Mouse (Mus musculus) midbrain, embryonic 13.5 days (tissue): ENCODE results near the gene Nrros. TPM values are rescaled to one million over a fixed set of nuclear protein-coding genes. Genes with fewer than 3 reads are reported as not detected.

Source experiments
- ATAC-seq: fragments of 200-750 bp; cut with Nextera tagmentation; 2 replicates; pipeline ENCODE4 v1.8.0; 2017; ENCODE audit warnings: mild to moderate bottlenecking, moderate TSS enrichment, moderate library complexity
- H3K27ac ChIP-seq: fragments of 300-500 bp; sonication (generic); 2 replicates; pipeline ENCODE4 v1.5.1; 2015; ENCODE audit warnings: inconsistent platforms, mild to moderate bottlenecking, moderate library complexity
- H3K27me3 ChIP-seq: fragments of 300-500 bp; sonication (generic); 2 replicates; pipeline ENCODE4 v1.6.1; 2015; ENCODE audit warnings: mild to moderate bottlenecking, inconsistent platforms
- H3K36me3 ChIP-seq: fragments of 300-500 bp; sonication (generic); 2 replicates; pipeline ENCODE4 v1.6.1; 2015; ENCODE audit warnings: mild to moderate bottlenecking, inconsistent platforms
- H3K4me1 ChIP-seq: fragments of 300-500 bp; sonication (generic); replicated peaks from 2 replicates; pipeline ENCODE4 v1.6.1; 2015; ENCODE audit warnings: inconsistent platforms
- H3K4me2 ChIP-seq: fragments of 300-500 bp; sonication (generic); replicated peaks from 2 replicates; pipeline ENCODE4 v1.6.1; 2015; ENCODE audit warnings: moderate library complexity, mild to moderate bottlenecking, inconsistent platforms
- H3K4me3 ChIP-seq: fragments of 300-500 bp; sonication (generic); replicated peaks from 2 replicates; pipeline ENCODE4 v1.5.1; 2015; ENCODE audit warnings: mild to moderate bottlenecking, inconsistent platforms
- H3K9ac ChIP-seq: fragments of 300-500 bp; sonication (generic); replicated peaks from 2 replicates; pipeline ENCODE4 v1.6.1; 2015; ENCODE audit warnings: mild to moderate bottlenecking, inconsistent platforms
- H3K9me3 ChIP-seq: fragments of 300-500 bp; sonication (generic); 2 replicates; pipeline ENCODE4 v1.6.1; 2016; ENCODE audit warnings: mild to moderate bottlenecking, inconsistent platforms
- WGBS: fragments of 180-500 bp; shearing (Covaris S2); methylation state at CpG from one replicate; pipeline ENCODE4 v1.1.7; 2015; 5-methylcytosine and 5-hydroxymethylcytosine counted together
- polyA plus RNA-seq: library from polyadenylated mRNA; unstranded; fragments of >200 nt; fragmentation: Nextera tagmentation; extraction: Ambion mirVana; gene quantifications from 2 replicates; pipeline ENCODE4 v1.2.1, GENCODE M21; 2015

The Nrros gene
- polyA plus RNA-seq, 1 experiment from 2014 or later, result 7.1 TPM

- no peak overlapping the region for H3K27ac ChIP-seq
- ATAC-seq, result no peak
- no peak overlapping the region for H3K4me2 ChIP-seq
- no peaks in the 10 kb centered on the region for H3K36me3 ChIP-seq
- H3K27me3 ChIP-seq, result no peaks in the 10 kb centered on the region
- H3K4me1 ChIP-seq, result no peaks in the 10 kb centered on the region
- H3K9ac ChIP-seq, result no peak overlapping the region
- no peak overlapping the region for H3K4me3 ChIP-seq
- no peaks in the 10 kb centered on the region for H3K9me3 ChIP-seq
- WGBS, result 92% methylated on average over 4 of the region's 4 CpGs
Observed at GRCm38 (mm10) chr16:32127046-32127445, 38.3 kb downstream of the Nrros start.

- no peaks in the 10 kb centered on the region for H3K27me3 ChIP-seq
- no peak overlapping the region for H3K4me3 ChIP-seq
- H3K9ac ChIP-seq, result no peak overlapping the region
- ATAC-seq, result no peak
- 91% methylated on average over 3 of the region's 3 CpGs for WGBS
- H3K4me2 ChIP-seq, result no peak overlapping the region
- H3K27ac ChIP-seq, result no peak overlapping the region
- H3K36me3 ChIP-seq, result no peaks in the 10 kb centered on the region
- H3K4me1 ChIP-seq, result no peaks in the 10 kb centered on the region
- H3K9me3 ChIP-seq, result no peaks in the 10 kb centered on the region
Observed at GRCm38 (mm10) chr16:32125364-32125763, 40.0 kb downstream of the Nrros start.

- Histone ChIP-seq H3K9ac (no peak overlapping the region), H3K9me3 (no peaks in the 10 kb centered on the region), H3K27me3 (no peaks in the 10 kb centered on the region), H3K4me1 (no peaks in the 10 kb centered on the region), H3K4me3 (no peak overlapping the region), H3K27ac (no peak overlapping the region), H3K4me2 (no peak overlapping the region), H3K36me3 (no peaks in the 10 kb centered on the region)
- whole genome bisulfite sequencing, result 71% methylated on average over 17 of the region's 17 CpGs
- ATAC-seq, result no peak
Observed at GRCm38 (mm10) chr16:32124444-32125335, 40.7 kb downstream of the Nrros start.

GRCm38 (mm10) chr16:32124020-32124419, 41.4 kb downstream of the Nrros start:
- no peak overlapping the region for H3K4me2 ChIP-seq
- no peaks in the 10 kb centered on the region for H3K27me3 ChIP-seq
- no peaks in the 10 kb centered on the region for H3K9me3 ChIP-seq
- H3K27ac ChIP-seq, result no peak overlapping the region
- no peaks in the 10 kb centered on the region for H3K4me1 ChIP-seq
- no peaks in the 10 kb centered on the region for H3K36me3 ChIP-seq
- 91% methylated on average over 7 of the region's 7 CpGs for WGBS
- no peak overlapping the region for H3K4me3 ChIP-seq
- ATAC-seq, result no peak
- no peak overlapping the region for H3K9ac ChIP-seq

GRCm38 (mm10) chr16:32120454-32120853, 44.9 kb downstream of the Nrros start:
- WGBS, result 76% methylated on average over 3 of the region's 3 CpGs
- no peak overlapping the region for H3K27ac ChIP-seq
- H3K4me2 ChIP-seq, result no peak overlapping the region
- H3K4me3 ChIP-seq, result no peak overlapping the region
- H3K4me1 ChIP-seq, result no peaks in the 10 kb centered on the region
- ATAC-seq, result no peak
- H3K36me3 ChIP-seq, result no peaks in the 10 kb centered on the region
- H3K9me3 ChIP-seq, result no peaks in the 10 kb centered on the region
- H3K27me3 ChIP-seq, result no peaks in the 10 kb centered on the region; the same call in 1 of the 2 replicates
- no peak overlapping the region for H3K9ac ChIP-seq

GRCm38 (mm10) chr16:32116186-32116585, 49.2 kb downstream of the Nrros start:
- Histone ChIP-seq H3K4me3 (no peak overlapping the region), H3K9me3 (no peaks in the 10 kb centered on the region), H3K9ac (no peak overlapping the region), H3K36me3 (no peaks in the 10 kb centered on the region), H3K27me3 (no peaks in the 10 kb centered on the region; the same call in 1 of the 2 replicates), H3K4me2 (no peak overlapping the region), H3K27ac (no peak overlapping the region), H3K4me1 (no peaks in the 10 kb centered on the region)
- WGBS, result 74% methylated on average over 5 of the region's 5 CpGs
- no peak for ATAC-seq

GRCm38 (mm10) chr16:32115781-32116180, 49.6 kb downstream of the Nrros start:
- no peak overlapping the region for H3K4me3 ChIP-seq
- H3K9me3 ChIP-seq, result no peaks in the 10 kb centered on the region
- H3K4me1 ChIP-seq, result no peaks in the 10 kb centered on the region
- no peaks in the 10 kb centered on the region; the same call in 1 of the 2 replicates for H3K27me3 ChIP-seq
- WGBS, result 76% methylated on average over 6 of the region's 6 CpGs
- H3K9ac ChIP-seq, result no peak overlapping the region
- no peak overlapping the region for H3K4me2 ChIP-seq
- H3K36me3 ChIP-seq, result 0 out of 2 replicates have a peak, but pooled peaks cover under 1% of the 10 kb centered on the region
- ATAC-seq, result no peak
- no peak overlapping the region for H3K27ac ChIP-seq

GRCm38 (mm10) chr16:32114968-32115695, 50.3 kb downstream of the Nrros start:
- Histone ChIP-seq H3K27ac (no peak overlapping the region), H3K27me3 (no peaks in the 10 kb centered on the region; the same call in 1 of the 2 replicates), H3K9ac (no peak overlapping the region), H3K36me3 (peaks cover 7% of the 10 kb centered on the region), H3K4me1 (no peaks in the 10 kb centered on the region), H3K4me2 (no peak overlapping the region), H3K9me3 (no peaks in the 10 kb centered on the region), H3K4me3 (no peak overlapping the region)
- 20% methylated on average over 15 of the region's 15 CpGs for WGBS
- no peak for ATAC-seq

- Histone ChIP-seq H3K27me3 (no peaks in the 10 kb centered on the region; the same call in 1 of the 2 replicates), H3K27ac (no peak overlapping the region), H3K4me1 (no peaks in the 10 kb centered on the region), H3K9me3 (no peaks in the 10 kb centered on the region), H3K4me2 (no peak overlapping the region), H3K36me3 (peaks cover 11% of the 10 kb centered on the region), H3K9ac (no peak overlapping the region), H3K4me3 (no peak overlapping the region)
- 88% methylated on average over 10 of the region's 10 CpGs for WGBS
- ATAC-seq, result no peak
Observed at GRCm38 (mm10) chr16:32114406-32114805, 51.0 kb downstream of the Nrros start.

- 75% methylated on average over 23 of the region's 23 CpGs for WGBS
- ATAC-seq, result no peak
- no peaks in the 10 kb centered on the region for H3K4me1 ChIP-seq
- H3K27ac ChIP-seq, result no peak overlapping the region
- no peak overlapping the region for H3K9ac ChIP-seq
- no peaks in the 10 kb centered on the region for H3K9me3 ChIP-seq
- no peak overlapping the region for H3K4me3 ChIP-seq
- peaks cover 19% of the 10 kb centered on the region for H3K36me3 ChIP-seq
- no peaks in the 10 kb centered on the region; the same call in 1 of the 2 replicates for H3K27me3 ChIP-seq
- no peak overlapping the region for H3K4me2 ChIP-seq
Observed at GRCm38 (mm10) chr16:32113541-32114218, 51.7 kb downstream of the Nrros start.

GRCm38 (mm10) chr16:32110951-32111699, 54.3 kb downstream of the Nrros start:
- Histone ChIP-seq H3K4me3 (no peak overlapping the region), H3K9me3 (no peaks in the 10 kb centered on the region), H3K27me3 (no peaks in the 10 kb centered on the region; the same call in 1 of the 2 replicates), H3K27ac (no peak overlapping the region), H3K4me2 (no peak overlapping the region), H3K9ac (no peak overlapping the region), H3K4me1 (no peaks in the 10 kb centered on the region), H3K36me3 (peaks cover 41% of the 10 kb centered on the region)
- WGBS, result 78% methylated on average over 15 of the region's 15 CpGs
- ATAC-seq, result no peak
